Mouse (Mus musculus) embryonic facial prominence, embryonic 14.5 days (tissue): ENCODE results near the gene S1pr3. TPM values are rescaled to one million over a fixed set of nuclear protein-coding genes. Genes with fewer than 3 reads are reported as not detected.
A peak's percentile ranks its signal among the peaks of the same experiment; 100 is the strongest.

Experiments used
- ATAC-seq: fragments of 200-750 bp; cut with Nextera tagmentation; 2 replicates; pipeline ENCODE4 v1.8.0; 2017; ENCODE audit warnings: low read depth, moderate number of reproducible peaks, moderate TSS enrichment
- DNase-seq: peaks from one replicate; pipeline ENCODE4 v3.0.0-alpha.2; 2015; ENCODE audit warnings: low spot score
- H3K27ac ChIP-seq: fragments of 300-500 bp; sonication (generic); replicated peaks from 2 replicates; pipeline ENCODE4 v1.5.1; 2014; ENCODE audit warnings: low read depth, mild to moderate bottlenecking, low read length, moderate library complexity
- H3K27me3 ChIP-seq: fragments of 300-500 bp; sonication (generic); replicated peaks from 2 replicates; pipeline ENCODE4 v1.6.1; 2014; ENCODE audit warnings: low read length; ENCODE audit not compliant: control insufficient read depth, insufficient read depth
- H3K36me3 ChIP-seq: fragments of 300-500 bp; sonication (generic); 2 replicates; pipeline ENCODE4 v1.6.1; 2014; ENCODE audit warnings: low read length, mixed read lengths; ENCODE audit not compliant: control insufficient read depth, insufficient read depth
- H3K4me1 ChIP-seq: fragments of 300-500 bp; sonication (generic); 2 replicates; pipeline ENCODE4 v1.6.1; 2014; ENCODE audit warnings: antibody characterized with exemption, low read length; ENCODE audit not compliant: control insufficient read depth, insufficient read depth
- H3K4me2 ChIP-seq: fragments of 300-500 bp; sonication (generic); 2 replicates; pipeline ENCODE4 v1.6.1; 2014; ENCODE audit warnings: low read depth, mild to moderate bottlenecking, low read length, moderate library complexity, mixed read lengths
- H3K4me3 ChIP-seq: fragments of 300-500 bp; sonication (generic); 2 replicates; pipeline ENCODE4 v1.5.1; 2014; ENCODE audit warnings: low read depth, mild to moderate bottlenecking, low read length
- H3K9ac ChIP-seq: fragments of 300-500 bp; sonication (generic); 2 replicates; pipeline ENCODE4 v1.6.1; 2014; ENCODE audit warnings: low read depth, mild to moderate bottlenecking, low read length, moderate library complexity, mixed read lengths
- H3K9me3 ChIP-seq: fragments of 300-500 bp; sonication (generic); 2 replicates; pipeline ENCODE4 v1.6.1; 2016; ENCODE audit warnings: low read length; ENCODE audit not compliant: control insufficient read depth
- WGBS: fragments of 180-500 bp; shearing (Covaris S2); extraction: QIAGEN DNeasy Blood & Tissue Kit; methylation state at CpG from one replicate; pipeline ENCODE4 v1.1.7; 2014; 5-methylcytosine and 5-hydroxymethylcytosine counted together
- polyA plus RNA-seq: library from polyadenylated mRNA; unstranded; fragments of >200 nt; fragmentation: Nextera tagmentation; extraction: Ambion mirVana; gene quantifications from 2 replicates; pipeline ENCODE4 v1.2.1, GENCODE M21; 2014

Gene S1pr3
- polyA plus RNA-seq, 1 experiment from 2014 or later, result 81.4 TPM

GRCm38 (mm10) chr13:51374026-51374807, 34.2 kb upstream of the S1pr3 start:
- Histone ChIP-seq H3K36me3 (no peaks in the 10 kb centered on the region), H3K4me1 (peaks cover 13% of the 10 kb centered on the region), H3K9ac (no peak overlapping the region), H3K27me3 (no peaks in the 10 kb centered on the region), H3K4me2 (peak overlapping the region; percentile 24; the same call in 1 of the 2 replicates), H3K4me3 (no peak overlapping the region), H3K9me3 (no peaks in the 10 kb centered on the region), H3K27ac (peak overlapping the region; percentile 62)
- ATAC-seq (peak; percentile 72; the same call in 1 of the 2 replicates), DNase-seq (peak; percentile 48)
- 58% methylated on average over 21 of the region's 21 CpGs for WGBS

- DNase-seq (peak; percentile 55), ATAC-seq (no peak; the same call in 1 of the 2 replicates)
- Histone ChIP-seq H3K27me3 (no peaks in the 10 kb centered on the region), H3K9ac (no peak overlapping the region), H3K27ac (no peak overlapping the region), H3K9me3 (0 out of 2 replicates have a peak, but pooled peaks cover 3% of the 10 kb centered on the region), H3K4me2 (0 out of 2 replicates have a peak overlapping the region, but pooled peaks have one; percentile 23), H3K4me1 (peaks cover 19% of the 10 kb centered on the region), H3K36me3 (no peaks in the 10 kb centered on the region), H3K4me3 (no peak overlapping the region)
- 26% methylated on average over 4 of the region's 4 CpGs for whole genome bisulfite sequencing
These were observed 30.3 kb upstream of the S1pr3 start for GRCm38 (mm10) chr13:51378126-51378525.

- H3K9ac ChIP-seq, result no peak overlapping the region
- H3K27ac ChIP-seq, result no peak overlapping the region; the same call in 1 of the 2 replicates
These were observed 28.8 kb upstream of the S1pr3 start for GRCm38 (mm10) chr13:51379596-51379995.

GRCm38 (mm10) chr13:51381498-51381897, 26.9 kb upstream of the S1pr3 start:
- WGBS, result 86% methylated on average over 6 of the region's 6 CpGs
- Histone ChIP-seq H3K4me3 (no peak overlapping the region), H3K27me3 (no peaks in the 10 kb centered on the region), H3K9ac (no peak overlapping the region), H3K27ac (no peak overlapping the region), H3K9me3 (0 out of 2 replicates have a peak, but pooled peaks cover 3% of the 10 kb centered on the region), H3K4me1 (peaks cover 15% of the 10 kb centered on the region), H3K36me3 (no peaks in the 10 kb centered on the region), H3K4me2 (no peak overlapping the region)
- no peak for DNase-seq
- no peak for ATAC-seq

More at GRCm38 (mm10) chr13:51379596-51379995, 28.8 kb upstream of the S1pr3 start:
- ATAC-seq, result no peak
- no peak for DNase-seq
- H3K4me2 ChIP-seq, result no peak overlapping the region
- 0 out of 2 replicates have a peak, but pooled peaks cover 3% of the 10 kb centered on the region for H3K9me3 ChIP-seq
- H3K4me3 ChIP-seq, result no peak overlapping the region
- peaks cover 15% of the 10 kb centered on the region for H3K4me1 ChIP-seq
- no peaks in the 10 kb centered on the region for H3K27me3 ChIP-seq
- 13% methylated on average over 6 of the region's 6 CpGs for WGBS
- no peaks in the 10 kb centered on the region for H3K36me3 ChIP-seq

DNA sequence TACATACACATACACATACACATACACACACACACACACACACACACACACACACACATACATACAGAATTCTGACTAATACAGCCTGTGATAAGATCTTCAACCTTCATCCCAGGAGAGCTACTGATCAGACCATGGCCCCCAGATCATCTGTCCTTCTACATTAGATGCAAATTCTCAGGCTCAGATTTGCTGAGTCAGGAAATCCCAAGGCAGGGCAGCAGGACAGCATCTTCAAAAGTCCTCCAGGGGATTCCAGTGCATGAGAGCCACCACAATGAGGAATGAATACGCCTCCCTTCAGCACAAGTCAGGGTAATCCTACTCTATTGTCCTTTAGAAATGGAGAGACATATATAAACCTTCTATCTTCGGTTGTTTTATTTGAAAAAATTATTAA, 23.5 kb upstream of the S1pr3 start:
- Histone ChIP-seq H3K36me3 (no peaks in the 10 kb centered on the region), H3K27ac (no peak overlapping the region), H3K4me2 (no peak overlapping the region), H3K27me3 (no peaks in the 10 kb centered on the region), H3K4me3 (no peak overlapping the region), H3K4me1 (peaks cover 3% of the 10 kb centered on the region), H3K9me3 (0 out of 2 replicates have a peak, but pooled peaks cover 3% of the 10 kb centered on the region), H3K9ac (no peak overlapping the region)
- no peak for DNase-seq
- WGBS, result 83% methylated on average over 2 of the region's 2 CpGs
- ATAC-seq, result no peak

DNA sequence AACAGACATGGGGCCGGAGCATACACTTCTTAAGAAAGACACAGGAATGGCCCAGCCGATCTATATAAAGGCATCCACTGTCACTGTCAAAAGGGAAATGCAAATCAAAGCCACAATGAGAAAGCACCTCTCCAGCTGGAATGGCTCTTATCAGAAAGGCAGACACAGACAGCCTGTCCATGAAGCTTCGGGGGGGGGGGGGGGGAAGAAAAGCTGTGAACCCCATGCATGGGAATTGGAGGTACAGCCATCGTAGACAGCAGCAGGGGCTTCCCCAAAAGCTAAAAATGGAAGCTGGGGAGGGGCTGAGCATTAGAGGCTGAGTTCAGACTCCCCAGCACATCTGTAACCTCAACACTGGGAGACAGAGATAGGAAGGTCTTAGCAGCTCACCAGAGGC, 20.5 kb upstream of the S1pr3 start:
- DNase-seq, result no peak
- Histone ChIP-seq H3K4me1 (peaks cover 13% of the 10 kb centered on the region), H3K27ac (no peak overlapping the region), H3K4me3 (no peak overlapping the region), H3K4me2 (no peak overlapping the region), H3K9ac (no peak overlapping the region), H3K36me3 (no peaks in the 10 kb centered on the region), H3K27me3 (no peaks in the 10 kb centered on the region), H3K9me3 (0 out of 2 replicates have a peak, but pooled peaks cover under 1% of the 10 kb centered on the region)
- WGBS, result 58% methylated on average over 4 of the region's 4 CpGs
- no peak for ATAC-seq

DNA sequence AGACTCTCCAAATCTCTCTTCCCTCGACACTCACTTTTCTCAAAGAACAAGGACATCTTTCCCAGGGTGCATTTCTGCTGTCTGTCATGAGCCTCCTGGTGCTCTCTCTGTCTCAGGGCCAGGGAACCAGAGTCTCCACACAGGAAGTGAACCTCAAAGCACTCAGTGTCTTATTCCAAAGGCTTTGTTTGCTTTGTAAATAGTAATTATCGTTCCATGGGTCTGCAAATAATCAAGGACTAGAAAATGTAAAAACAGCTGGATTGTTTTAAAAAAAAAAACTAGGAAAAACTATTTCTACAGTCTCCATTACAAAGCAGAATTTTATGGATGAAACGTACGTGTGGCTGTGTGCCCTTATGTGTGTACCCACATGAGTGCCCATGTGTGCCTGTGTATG, 18.0 kb upstream of the S1pr3 start:
- no peak for ATAC-seq
- Histone ChIP-seq H3K27me3 (no peaks in the 10 kb centered on the region), H3K9ac (no peak overlapping the region), H3K4me1 (peaks cover 13% of the 10 kb centered on the region), H3K36me3 (no peaks in the 10 kb centered on the region), H3K4me2 (no peak overlapping the region), H3K4me3 (no peak overlapping the region), H3K27ac (peak overlapping the region; percentile 54), H3K9me3 (peaks cover 7% of the 10 kb centered on the region)
- peak; percentile 75 for DNase-seq
- WGBS, result 24% methylated on average over 4 of the region's 4 CpGs

DNA sequence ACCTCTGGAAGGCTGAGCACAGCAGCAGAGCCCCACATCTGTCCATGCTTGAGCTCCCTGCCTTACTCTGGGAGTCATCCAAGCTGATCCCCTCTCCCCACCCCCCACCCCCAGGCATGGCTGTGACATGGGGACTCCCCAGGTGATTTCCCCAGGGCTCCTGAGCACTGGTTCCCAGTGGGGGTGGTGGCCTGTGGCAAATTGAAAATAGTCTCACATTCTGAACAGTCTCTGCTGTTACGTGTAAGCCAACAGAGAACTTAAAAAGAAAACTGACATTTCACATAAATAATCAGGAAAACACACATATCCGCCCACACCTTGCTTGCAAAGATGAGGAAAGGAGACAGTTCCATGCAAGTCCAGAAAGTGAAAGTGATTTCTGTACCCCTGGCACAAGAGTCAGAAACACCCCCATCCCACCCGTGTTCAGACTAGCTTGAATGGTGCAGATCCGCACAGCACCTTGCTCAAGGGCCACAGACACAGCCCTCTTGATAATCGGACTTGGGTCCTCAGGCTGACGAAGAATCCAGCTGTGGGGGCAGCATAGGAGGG, 17.0 kb upstream of the S1pr3 start:
- Histone ChIP-seq H3K9me3 (peaks cover 9% of the 10 kb centered on the region), H3K27me3 (no peaks in the 10 kb centered on the region), H3K9ac (no peak overlapping the region), H3K4me2 (no peak overlapping the region), H3K36me3 (no peaks in the 10 kb centered on the region), H3K4me3 (no peak overlapping the region), H3K4me1 (peaks cover 13% of the 10 kb centered on the region), H3K27ac (no peak overlapping the region; the same call in 1 of the 2 replicates)
- 85% methylated on average over 6 of the region's 6 CpGs for WGBS
- ATAC-seq (no peak), DNase-seq (no peak)
